Mouse (Mus musculus) midbrain, embryonic 15.5 days (tissue): ENCODE data around the gene Hdgfl2. TPM values are rescaled to one million over a fixed set of nuclear protein-coding genes. Genes with fewer than 3 reads are reported as not detected.
A peak's percentile ranks its signal among the peaks of the same experiment; 100 is the strongest.

ENCODE experiments used
- ATAC-seq: fragments of 200-750 bp; cut with Nextera tagmentation; replicated peaks from 2 replicates; pipeline ENCODE4 v1.8.0; 2017; ENCODE audit warnings: moderate TSS enrichment
- H3K27ac ChIP-seq: fragments of 300-500 bp; sonication (generic); 2 replicates; pipeline ENCODE4 v1.5.1; 2015; ENCODE audit warnings: mild to moderate bottlenecking, inconsistent platforms
- H3K27me3 ChIP-seq: fragments of 300-500 bp; sonication (generic); replicated peaks from 2 replicates; pipeline ENCODE4 v1.6.1; 2015; ENCODE audit warnings: inconsistent platforms
- H3K36me3 ChIP-seq: fragments of 300-500 bp; sonication (generic); replicated peaks from 2 replicates; pipeline ENCODE4 v1.6.1; 2015; ENCODE audit warnings: inconsistent platforms
- H3K4me1 ChIP-seq: fragments of 300-500 bp; sonication (generic); 2 replicates; pipeline ENCODE4 v1.6.1; 2015; ENCODE audit warnings: inconsistent platforms
- H3K4me2 ChIP-seq: fragments of 300-500 bp; sonication (generic); 2 replicates; pipeline ENCODE4 v1.6.1; 2015; ENCODE audit warnings: inconsistent platforms, mild to moderate bottlenecking, moderate library complexity
- H3K4me3 ChIP-seq: fragments of 300-500 bp; sonication (generic); 2 replicates; pipeline ENCODE4 v1.5.1; 2015; ENCODE audit warnings: mild to moderate bottlenecking, inconsistent platforms
- H3K9ac ChIP-seq: fragments of 300-500 bp; sonication (generic); 2 replicates; pipeline ENCODE4 v1.6.1; 2015; ENCODE audit warnings: mild to moderate bottlenecking, inconsistent platforms
- H3K9me3 ChIP-seq: fragments of 300-500 bp; sonication (generic); 2 replicates; pipeline ENCODE4 v1.6.1; 2016; ENCODE audit warnings: inconsistent platforms
- WGBS: fragments of 180-500 bp; shearing (Covaris S2); methylation state at CpG from one replicate; pipeline ENCODE4 v1.1.7; 2015; ENCODE audit warnings: mixed read lengths; 5-methylcytosine and 5-hydroxymethylcytosine counted together
- polyA plus RNA-seq: library from polyadenylated mRNA; unstranded; fragments of >200 nt; fragmentation: Nextera tagmentation; extraction: Ambion mirVana; gene quantifications from 2 replicates; pipeline ENCODE4 v1.2.1, GENCODE M21; 2015

Gene Hdgfl2
- polyA plus RNA-seq, 1 experiment from 2014 or later = 162 TPM

GRCm38 (mm10) chr17:56124377-56125275 lies 45.2 kb downstream of the Hdgfl2 start:
- H3K9ac ChIP-seq = no peak overlapping the region
- no peak for ATAC-seq

DNA sequence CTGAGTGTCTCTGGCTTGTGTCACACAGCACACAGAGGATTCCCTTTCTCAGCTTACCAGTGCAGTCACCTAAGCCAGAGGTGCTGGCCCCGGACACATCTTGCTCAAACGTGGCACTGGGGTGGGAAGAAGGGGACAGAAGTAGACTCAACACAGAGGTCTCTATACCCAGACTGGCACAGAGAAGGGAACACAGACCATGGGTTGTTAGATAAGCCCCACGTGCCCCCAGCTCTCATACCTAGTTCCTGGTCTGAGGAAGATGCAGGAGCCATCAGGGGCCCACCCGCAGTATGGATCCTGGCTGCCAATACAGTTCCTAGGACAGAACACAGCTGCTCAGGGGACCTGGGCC lies 45.8 kb downstream of the Hdgfl2 start:
- H3K9ac ChIP-seq = no peak overlapping the region
- no peaks in the 10 kb centered on the region; the same call in 1 of the 2 replicates for H3K4me1 ChIP-seq
- H3K4me3 ChIP-seq = no peak overlapping the region
- H3K36me3 ChIP-seq = peaks cover 53% of the 10 kb centered on the region
- H3K27me3 ChIP-seq = peaks cover 44% of the 10 kb centered on the region
- H3K27ac ChIP-seq = no peak overlapping the region
- ATAC-seq = no peak
- H3K4me2 ChIP-seq = no peak overlapping the region
- peaks cover 7% of the 10 kb centered on the region; the same call in 1 of the 2 replicates for H3K9me3 ChIP-seq
- 80% methylated on average over 4 of the region's 4 CpGs for WGBS

More at GRCm38 (mm10) chr17:56124377-56125275, 45.2 kb downstream of the Hdgfl2 start:
- Histone ChIP-seq H3K4me2 (peak overlapping the region; percentile 36), H3K36me3 (peaks cover 48% of the 10 kb centered on the region), H3K27me3 (peaks cover 50% of the 10 kb centered on the region), H3K27ac (no peak overlapping the region), H3K4me1 (no peaks in the 10 kb centered on the region; the same call in 1 of the 2 replicates), H3K9me3 (peaks cover 7% of the 10 kb centered on the region; the same call in 1 of the 2 replicates), H3K4me3 (0 out of 2 replicates have a peak overlapping the region, but pooled peaks have one; percentile 4)
- WGBS = 11% methylated on average over 52 of the region's 59 CpGs

- Histone ChIP-seq H3K9me3 (peaks cover 7% of the 10 kb centered on the region; the same call in 1 of the 2 replicates), H3K27ac (no peak overlapping the region), H3K4me1 (no peaks in the 10 kb centered on the region; the same call in 1 of the 2 replicates), H3K9ac (no peak overlapping the region), H3K4me3 (no peak overlapping the region), H3K27me3 (peaks cover 35% of the 10 kb centered on the region), H3K36me3 (peaks cover 63% of the 10 kb centered on the region), H3K4me2 (no peak overlapping the region)
- no peak for ATAC-seq
- 79% methylated on average over 11 of the region's 11 CpGs for WGBS
Measured at GRCm38 (mm10) chr17:56126175-56126574, 46.7 kb downstream of the Hdgfl2 start.

GRCm38 (mm10) chr17:56128246-56128645 lies 48.8 kb downstream of the Hdgfl2 start:
- peaks cover 56% of the 10 kb centered on the region for H3K36me3 ChIP-seq
- peaks cover 19% of the 10 kb centered on the region for H3K27me3 ChIP-seq
- H3K9me3 ChIP-seq = no peaks in the 10 kb centered on the region
- no peak overlapping the region for H3K4me3 ChIP-seq
- peaks cover 7% of the 10 kb centered on the region; the same call in 1 of the 2 replicates for H3K4me1 ChIP-seq
- no peak overlapping the region for H3K9ac ChIP-seq
- ATAC-seq = no peak
- no peak overlapping the region for H3K4me2 ChIP-seq
- no peak overlapping the region for H3K27ac ChIP-seq
- WGBS = 87% methylated on average over 15 of the region's 15 CpGs

- no peak for ATAC-seq
- no peak overlapping the region for H3K27ac ChIP-seq
- H3K4me2 ChIP-seq = no peak overlapping the region
- H3K9me3 ChIP-seq = no peaks in the 10 kb centered on the region
- H3K4me1 ChIP-seq = peaks cover 23% of the 10 kb centered on the region
- no peak overlapping the region for H3K4me3 ChIP-seq
- WGBS = 91% methylated on average over 10 of the region's 10 CpGs
- no peaks in the 10 kb centered on the region for H3K27me3 ChIP-seq
- H3K36me3 ChIP-seq = peaks cover 43% of the 10 kb centered on the region
- no peak overlapping the region for H3K9ac ChIP-seq
Measured at GRCm38 (mm10) chr17:56131136-56131535, 51.7 kb downstream of the Hdgfl2 start.

DNA sequence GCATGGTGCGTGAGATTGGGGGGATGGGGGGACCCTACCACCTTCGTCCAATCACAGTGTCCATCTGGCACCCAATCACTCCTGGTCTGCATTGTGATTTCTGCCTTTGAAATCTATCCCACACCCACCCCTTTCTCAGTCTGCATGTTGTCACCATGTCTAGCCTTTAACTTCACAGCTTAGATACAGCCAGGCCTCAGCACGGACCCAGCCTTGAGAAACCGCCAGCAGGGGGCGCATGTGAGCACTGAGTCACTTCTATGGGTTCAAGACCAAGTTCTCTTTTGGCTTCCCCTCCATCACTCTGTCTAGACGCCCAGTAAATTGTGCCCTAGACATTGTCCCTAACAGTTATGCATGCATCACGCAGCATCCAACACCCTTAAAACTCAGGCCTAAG lies 52.4 kb downstream of the Hdgfl2 start:
- H3K9me3 ChIP-seq = no peaks in the 10 kb centered on the region
- H3K4me3 ChIP-seq = no peak overlapping the region
- no peaks in the 10 kb centered on the region for H3K27me3 ChIP-seq
- peaks cover 23% of the 10 kb centered on the region for H3K4me1 ChIP-seq
- WGBS = 38% methylated on average over 7 of the region's 7 CpGs
- peak; percentile 21; the same call in 1 of the 2 replicates for ATAC-seq
- H3K36me3 ChIP-seq = peaks cover 38% of the 10 kb centered on the region
- no peak overlapping the region for H3K4me2 ChIP-seq
- no peak overlapping the region for H3K27ac ChIP-seq
- H3K9ac ChIP-seq = no peak overlapping the region

DNA sequence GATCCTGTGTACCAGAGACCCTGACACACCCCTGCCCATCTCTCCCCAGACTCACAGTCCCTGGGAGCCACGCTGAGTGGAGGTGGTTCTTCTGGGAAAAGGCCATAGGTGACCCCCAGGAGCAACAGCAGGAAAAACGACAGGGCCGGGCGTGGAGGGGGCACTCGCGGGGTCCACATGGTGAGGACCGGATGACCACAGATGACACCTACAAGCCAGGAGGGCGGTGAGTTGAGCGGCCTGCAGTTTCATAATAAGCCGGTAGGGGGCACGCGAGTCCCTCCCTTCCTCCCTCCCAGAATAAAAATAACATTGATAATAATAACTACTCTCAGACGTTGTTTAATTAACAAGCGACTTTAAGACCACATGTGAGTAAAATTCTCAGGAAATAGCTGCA lies 53.2 kb downstream of the Hdgfl2 start:
- WGBS = 5% methylated on average over 14 of the region's 14 CpGs
- H3K27ac ChIP-seq = no peak overlapping the region
- H3K4me1 ChIP-seq = peaks cover 25% of the 10 kb centered on the region
- H3K9ac ChIP-seq = no peak overlapping the region
- no peaks in the 10 kb centered on the region for H3K9me3 ChIP-seq
- peaks cover 31% of the 10 kb centered on the region for H3K36me3 ChIP-seq
- H3K27me3 ChIP-seq = no peaks in the 10 kb centered on the region
- H3K4me3 ChIP-seq = no peak overlapping the region
- no peak for ATAC-seq
- H3K4me2 ChIP-seq = no peak overlapping the region

DNA sequence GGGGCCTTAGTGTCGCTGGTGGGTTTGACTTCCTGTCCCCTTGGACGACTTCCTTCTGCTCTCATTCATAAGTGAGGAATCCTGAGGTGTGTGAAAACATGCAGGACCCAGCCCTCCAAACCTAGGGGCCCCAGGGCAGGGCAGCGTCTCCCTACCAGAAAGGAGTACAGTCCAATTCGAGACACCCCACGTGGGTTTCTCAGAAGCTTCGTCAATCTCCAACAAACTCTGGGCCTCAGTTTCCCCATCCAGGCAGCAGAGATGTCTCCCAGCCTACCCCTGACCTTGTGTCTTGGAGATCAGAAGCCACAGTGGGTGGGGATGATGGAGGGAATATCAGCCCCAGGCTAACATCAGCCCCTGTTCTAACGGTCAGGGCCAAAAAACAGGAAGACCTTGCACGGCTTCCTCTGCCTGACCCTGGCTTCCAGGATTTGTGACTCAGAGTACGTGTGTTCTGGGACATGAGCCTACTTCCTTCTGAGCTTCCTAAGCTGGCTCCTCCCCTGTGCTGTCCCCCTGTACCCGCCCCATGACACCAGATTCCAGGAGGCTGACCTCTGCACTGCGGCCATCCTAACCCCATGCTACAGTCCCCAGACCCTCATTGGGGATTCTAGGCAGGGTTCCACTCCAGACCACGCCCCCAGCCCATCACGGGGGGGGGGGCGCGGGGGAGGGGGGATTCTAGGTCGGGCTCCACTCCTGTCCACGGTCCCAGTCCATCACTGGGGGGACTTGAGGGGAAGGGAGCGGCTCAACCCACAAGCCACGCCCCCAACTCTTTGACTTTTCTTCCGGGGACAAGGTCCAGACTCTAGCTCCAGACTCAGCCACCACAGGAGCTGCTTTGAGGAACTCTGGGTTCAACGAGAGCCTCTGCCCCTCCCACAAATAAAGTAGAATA lies 54.3 kb downstream of the Hdgfl2 start:
- ATAC-seq = 0 out of 2 replicates have a peak, but pooled peaks have one; percentile 3
- Histone ChIP-seq H3K9ac (no peak overlapping the region), H3K4me3 (no peak overlapping the region), H3K4me1 (peaks cover 35% of the 10 kb centered on the region), H3K27ac (no peak overlapping the region; the same call in 1 of the 2 replicates), H3K9me3 (no peaks in the 10 kb centered on the region), H3K27me3 (no peaks in the 10 kb centered on the region), H3K36me3 (peaks cover 23% of the 10 kb centered on the region), H3K4me2 (peak overlapping the region; percentile 37)
- 23% methylated on average over 20 of the region's 21 CpGs for WGBS

DNA sequence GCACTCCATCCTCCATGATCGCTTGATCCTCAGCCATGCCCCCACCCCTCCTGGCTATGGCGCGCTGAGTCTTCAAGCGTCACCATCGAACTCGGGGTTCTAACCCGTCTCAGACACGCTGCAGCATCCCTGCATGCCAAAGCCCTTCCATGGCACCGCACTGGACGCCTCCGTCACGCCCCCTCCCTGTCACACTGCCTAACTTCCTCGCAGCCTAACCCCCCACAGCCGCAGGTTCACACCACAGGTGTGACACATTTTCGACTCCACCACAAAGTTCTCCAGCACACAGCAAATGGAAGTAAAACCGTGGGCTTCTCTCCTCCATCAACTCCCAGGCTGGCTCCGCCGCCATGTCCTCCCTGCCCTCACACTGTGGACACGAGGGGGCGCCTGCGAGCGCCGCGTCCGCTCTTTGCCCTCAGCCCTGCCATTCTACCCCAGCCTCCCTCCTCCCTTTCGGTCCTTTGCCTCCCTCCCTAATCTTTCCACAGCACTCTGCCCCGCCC lies 55.1 kb downstream of the Hdgfl2 start:
- H3K4me3 ChIP-seq = no peak overlapping the region
- ATAC-seq = 0 out of 2 replicates have a peak, but pooled peaks have one; percentile 4
- H3K9ac ChIP-seq = no peak overlapping the region

DNA sequence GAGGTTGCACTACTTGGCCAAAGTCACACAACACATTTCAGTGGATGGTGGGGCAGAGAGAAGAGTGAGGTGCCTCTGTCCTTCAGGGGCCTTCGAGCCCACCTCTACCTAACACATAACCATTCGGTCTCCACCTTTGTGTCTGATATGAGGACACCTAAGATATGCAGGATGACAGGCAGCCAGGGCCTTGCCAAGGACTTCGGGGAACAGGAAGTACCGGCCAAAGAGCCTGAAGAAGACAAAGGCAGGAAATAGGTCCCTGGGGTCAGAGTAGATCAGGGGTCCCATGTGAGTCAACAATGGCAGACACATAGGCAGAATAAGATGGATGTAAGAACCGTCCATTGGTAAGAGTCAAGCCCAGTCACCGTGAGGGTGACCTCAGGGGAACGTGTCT lies 57.1 kb downstream of the Hdgfl2 start:
- Histone ChIP-seq H3K4me3 (no peak overlapping the region), H3K9ac (no peak overlapping the region), H3K4me1 (peaks cover 55% of the 10 kb centered on the region), H3K9me3 (no peaks in the 10 kb centered on the region), H3K36me3 (no peaks in the 10 kb centered on the region), H3K4me2 (no peak overlapping the region), H3K27ac (no peak overlapping the region), H3K27me3 (0 out of 2 replicates have a peak, but pooled peaks cover 3% of the 10 kb centered on the region)
- 84% methylated on average over 7 of the region's 7 CpGs for WGBS
- no peak for ATAC-seq

More for the DNA sequence above, 55.1 kb downstream of the Hdgfl2 start:
- peak overlapping the region; percentile 37 for H3K4me2 ChIP-seq
- 1% methylated on average over 27 of the region's 27 CpGs for WGBS
- H3K36me3 ChIP-seq = peaks cover 18% of the 10 kb centered on the region
- H3K27me3 ChIP-seq = no peaks in the 10 kb centered on the region
- H3K4me1 ChIP-seq = peaks cover 42% of the 10 kb centered on the region
- no peaks in the 10 kb centered on the region for H3K9me3 ChIP-seq
- H3K27ac ChIP-seq = no peak overlapping the region

GRCm38 (mm10) chr17:56137839-56138613 lies 58.6 kb downstream of the Hdgfl2 start:
- Histone ChIP-seq H3K9ac (peak overlapping the region; percentile 92; the same call in 1 of the 2 replicates), H3K4me1 (peaks cover 62% of the 10 kb centered on the region), H3K36me3 (no peaks in the 10 kb centered on the region), H3K9me3 (no peaks in the 10 kb centered on the region), H3K27me3 (0 out of 2 replicates have a peak, but pooled peaks cover 5% of the 10 kb centered on the region), H3K4me3 (peak overlapping the region; percentile 93), H3K27ac (no peak overlapping the region), H3K4me2 (peak overlapping the region; percentile 80)
- 13% methylated on average over 25 of the region's 25 CpGs for WGBS
- ATAC-seq = no peak
